In genomic region chr11:49711981-49712554, GRCm38 (mm10) we compare ENCODE assay signal across 7 mouse cellular contexts. TPM values are rescaled to one million over a fixed set of nuclear protein-coding genes. Genes with fewer than 3 reads are reported as not detected.
DNase-seq lines count a peak whose midpoint lies in the region; ATAC-seq and TF ChIP-seq lines count a peak whose summit lies in the region.

No protein-coding gene starts in this region.

- DNase-seq in limb, embryonic 10.5 days (ENCODE audit: low spot score): no peak

- peak overlapping the region; percentile 84 for H3K4me2 ChIP-seq in heart, embryonic 13.5 days
- H3K4me2 ChIP-seq in stomach, embryonic 16.5 days (ENCODE audit: low read depth, low read length): peak overlapping the region; percentile 67

- H3K27me3 ChIP-seq in C2C12 (ENCODE audit: control insufficient read depth, insufficient read depth, insufficient read length) (no peaks in the 10 kb centered on the region), E14TG2a.4 (ENCODE audit: insufficient read depth, low read length) (no peaks in the 10 kb centered on the region)
- H3K27me3 ChIP-seq in heart, embryonic 13.5 days (replicated peaks): no peaks in the 10 kb centered on the region
- no peaks in the 10 kb centered on the region for H3K27me3 ChIP-seq in limb, embryonic 10.5 days (ENCODE audit: low read depth, poor library complexity, severe bottlenecking)
- H3K27me3 ChIP-seq in stomach, embryonic 16.5 days (ENCODE audit: control insufficient read depth, insufficient read depth, low read length): no peaks in the 10 kb centered on the region

- peak overlapping the region; percentile 93 for H3K27ac ChIP-seq in cortical plate, adult 2 months (ENCODE audit: insufficient read depth, low read length)
- peak overlapping the region; percentile 95 for H3K27ac ChIP-seq in heart, embryonic 13.5 days (replicated peaks)
- peak overlapping the region; percentile 99 for H3K27ac ChIP-seq in limb, embryonic 10.5 days
- peak overlapping the region; percentile 95 for H3K27ac ChIP-seq in stomach, embryonic 16.5 days (ENCODE audit: low read length)

- TF ChIP-seq POLR2A in cortical plate, adult 2 months (IDR thresholded peaks at IDR 0.05; ENCODE audit: extremely low read depth, insufficient read depth, low read length): no peak

- H3K4me3 ChIP-seq in C2C12 (ENCODE audit: insufficient read depth, poor library complexity, severe bottlenecking): peak overlapping the region; percentile 99
- H3K4me3 ChIP-seq in E14TG2a.4 (replicated peaks; ENCODE audit: low read length): peak overlapping the region; percentile 93
- H3K4me3 ChIP-seq in cortical plate, adult 2 months (ENCODE audit: insufficient read depth, low read length): peak overlapping the region; percentile 89
- peak overlapping the region; percentile 98 for H3K4me3 ChIP-seq in heart, embryonic 13.5 days
- H3K4me3 ChIP-seq in limb, embryonic 10.5 days: peak overlapping the region; percentile 83
- H3K4me3 ChIP-seq in stomach, embryonic 16.5 days (replicated peaks; ENCODE audit: low read length): peak overlapping the region; percentile 97

- H3ac ChIP-seq in C2C12 (ENCODE audit: control insufficient read depth, insufficient read length, low read depth): peak overlapping the region; percentile 88

- ATAC-seq in heart, embryonic 13.5 days (ENCODE audit: extremely low read depth, insufficient number of reproducible peaks, low FRiP score, low TSS enrichment): peak; percentile 43
- 0 out of 2 replicates have a peak, but pooled peaks have one; percentile 9 for ATAC-seq in megakaryocyte-erythroid progenitor cell, adult 5-6 weeks (replicated peaks; ENCODE audit: low FRiP score, low TSS enrichment, poor library complexity, severe bottlenecking)
- ATAC-seq in stomach, embryonic 16.5 days (ENCODE audit: insufficient read depth, low FRiP score): peak; percentile 54

- 2% methylated on average over 63 of the region's 70 CpGs for WGBS in heart, embryonic 13.5 days
- under 1% methylated on average over 62 of the region's 70 CpGs for WGBS in limb, embryonic 10.5 days
- under 1% methylated on average over 61 of the region's 70 CpGs for WGBS in stomach, embryonic 16.5 days

- peaks cover 67% of the 10 kb centered on the region for H3K4me1 ChIP-seq in E14TG2a.4 (replicated peaks; ENCODE audit: low read depth, low read length)
- H3K4me1 ChIP-seq in cortical plate, adult 2 months (ENCODE audit: control insufficient read depth, insufficient read depth, low read length): peaks cover 1% of the 10 kb centered on the region; the same call in 1 of the 2 replicates
- H3K4me1 ChIP-seq in heart, embryonic 13.5 days: peaks cover 48% of the 10 kb centered on the region
- peaks cover 22% of the 10 kb centered on the region for H3K4me1 ChIP-seq in limb, embryonic 10.5 days
- H3K4me1 ChIP-seq in stomach, embryonic 16.5 days (ENCODE audit: control insufficient read depth, insufficient read depth, low read length): peaks cover 26% of the 10 kb centered on the region

- H3K9me3 ChIP-seq in E14TG2a.4 (ENCODE audit: low read length): no peaks in the 10 kb centered on the region
- H3K9me3 ChIP-seq in heart, embryonic 13.5 days: no peaks in the 10 kb centered on the region
- no peaks in the 10 kb centered on the region for H3K9me3 ChIP-seq in limb, embryonic 10.5 days (replicated peaks)
- H3K9me3 ChIP-seq in stomach, embryonic 16.5 days (replicated peaks; ENCODE audit: control insufficient read depth, low read length): no peaks in the 10 kb centered on the region

- peaks cover 50% of the 10 kb centered on the region for H3K79me3 ChIP-seq in C2C12 (ENCODE audit: low read depth)

- H3K9ac ChIP-seq in heart, embryonic 13.5 days: peak overlapping the region; percentile 99
- H3K9ac ChIP-seq in stomach, embryonic 16.5 days (ENCODE audit: low read length): peak overlapping the region; percentile 99

- TF ChIP-seq CTCF in C2C12 (IDR thresholded peaks at IDR 0.05; ENCODE audit: control insufficient read depth, insufficient read depth, insufficient read length) (no peak), E14TG2a.4 (conservative IDR thresholded peaks at IDR 0.05; ENCODE audit: low read length) (no peak)
- TF ChIP-seq CTCF in cortical plate, adult 2 months (IDR thresholded peaks at IDR 0.05; ENCODE audit: extremely low read depth, insufficient read depth, low read length): no peak

- H3K36me3 ChIP-seq in C2C12 (ENCODE audit: control insufficient read depth, insufficient read depth): peaks cover 14% of the 10 kb centered on the region
- H3K36me3 ChIP-seq in E14TG2a.4 (ENCODE audit: insufficient read depth, low read length): peaks cover 37% of the 10 kb centered on the region
- H3K36me3 ChIP-seq in heart, embryonic 13.5 days: peaks cover 11% of the 10 kb centered on the region
- H3K36me3 ChIP-seq in limb, embryonic 10.5 days: peaks cover 34% of the 10 kb centered on the region
- no peaks in the 10 kb centered on the region for H3K36me3 ChIP-seq in stomach, embryonic 16.5 days (ENCODE audit: control insufficient read depth, insufficient read depth, low read length)

- H3K79me2 ChIP-seq in C2C12 (ENCODE audit: control insufficient read depth, insufficient read depth): peaks cover 53% of the 10 kb centered on the region

TF ChIP-seq in C2C12, 6 proteins besides CTCF, POLR2A, EP300 and RAD21:
- TF ChIP-seq MYOD1 (IDR thresholded peaks at IDR 0.05; ENCODE audit: control insufficient read depth, insufficient read length, low read depth) (no peak), FOSL1 (IDR thresholded peaks at IDR 0.05; ENCODE audit: insufficient read depth, low read length, poor library complexity, severe bottlenecking) (no peak), MAX (IDR thresholded peaks at IDR 0.05) (no peak), CEBPB (IDR thresholded peaks at IDR 0.05; ENCODE audit: low read depth) (no peak), USF1 (IDR thresholded peaks at IDR 0.05; ENCODE audit: low read depth) (no peak), MYOG (IDR thresholded peaks at IDR 0.05; ENCODE audit: control insufficient read depth, extremely low read depth, insufficient read length) (no peak)

RNA-seq across cellular contexts. Expression of gene Cnot6, which starts 0.5 kb away (rescaled TPM):
- 20.4 TPM for polyA plus RNA-seq in C2C12 (2012; fragmentation: generic; extraction: Trizol)
- polyA plus RNA-seq in cortical plate, adult 2 months (2012; rRNA removed): 24.4 and 27.4 TPM in 2 replicates
- polyA plus RNA-seq in heart, embryonic 13.5 days (2015; fragmentation: Nextera tagmentation; extraction: Ambion mirVana): 36.8 and 38.2 TPM in 2 replicates
- polyA plus RNA-seq in limb, embryonic 10.5 days (2016; fragmentation: Nextera tagmentation; extraction: Ambion mirVana): 59.1 and 63.4 TPM in 2 replicates
- 104 and 127 TPM in 2 replicates for total RNA-seq in megakaryocyte-erythroid progenitor cell, adult 5-6 weeks (2014; fragmentation: Nextera tagmentation)
- total RNA-seq in megakaryocyte-erythroid progenitor cell, adult 5-6 weeks (2017): 69.7 and 111 TPM in 2 replicates
- 30.9 and 33.7 TPM in 2 replicates for polyA plus RNA-seq in stomach, embryonic 16.5 days (2015; fragmentation: Nextera tagmentation; extraction: Ambion mirVana)

RNA-seq across cellular contexts. Expression of gene Scgb3a1, which starts 48.7 kb away (rescaled TPM):
- polyA plus RNA-seq in C2C12 (2012; fragmentation: generic; extraction: Trizol): not detected
- polyA plus RNA-seq in cortical plate, adult 2 months (2012; rRNA removed): 0.55 TPM in 1 of 2 replicates, not detected in the other
- polyA plus RNA-seq in heart, embryonic 13.5 days (2015; fragmentation: Nextera tagmentation; extraction: Ambion mirVana): 0.44 TPM in 1 of 2 replicates, not detected in the other
- polyA plus RNA-seq in limb, embryonic 10.5 days (2016; fragmentation: Nextera tagmentation; extraction: Ambion mirVana): not detected in 2 replicates
- total RNA-seq in megakaryocyte-erythroid progenitor cell, adult 5-6 weeks (2014; fragmentation: Nextera tagmentation): not detected in 2 replicates
- not detected in 2 replicates for total RNA-seq in megakaryocyte-erythroid progenitor cell, adult 5-6 weeks (2017)
- polyA plus RNA-seq in stomach, embryonic 16.5 days (2015; fragmentation: Nextera tagmentation; extraction: Ambion mirVana): not detected in 2 replicates
